Mouse (Mus musculus): Measurements from ENCODE around the gene Ctxn1. TPM values are rescaled to one million over a fixed set of nuclear protein-coding genes. Genes with fewer than 3 reads are reported as not detected.

Gene Ctxn1
- polyA plus RNA-seq, 1 experiment from 2014 or later = 210 TPM

DNA sequence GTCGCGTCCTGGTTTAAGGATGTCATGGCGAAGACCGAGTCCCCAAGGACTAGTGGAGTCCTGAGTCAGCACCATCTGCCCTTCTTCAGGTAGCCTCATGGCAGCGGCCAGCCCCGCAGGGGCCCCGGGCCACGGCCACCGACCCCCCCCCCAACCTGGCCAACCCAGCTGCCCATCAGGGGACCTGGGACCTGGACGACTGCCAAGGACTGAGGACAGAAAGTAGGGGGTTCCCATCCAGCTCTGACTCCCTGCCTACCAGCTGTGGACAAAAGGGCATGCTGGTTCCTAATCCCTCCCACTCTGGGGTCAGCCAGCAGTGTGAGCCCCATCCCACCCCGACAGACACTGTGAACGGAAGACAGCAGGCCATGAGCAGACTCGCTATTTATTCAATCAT lies 13.3 kb downstream of the Ctxn1 start:
- WGBS = 84% methylated on average over 13 of the region's 13 CpGs
- H3K27me3 ChIP-seq (ENCODE audit: control insufficient read depth, insufficient read depth, low read length) = no peaks in the 10 kb centered on the region
- H3K9ac ChIP-seq (replicated peaks; ENCODE audit: low read length) = no peak overlapping the region
- no peak overlapping the region for H3K4me2 ChIP-seq (ENCODE audit: low read length)
- ATAC-seq (ENCODE audit: low FRiP score, low TSS enrichment) = no peak
- H3K27ac ChIP-seq (replicated peaks; ENCODE audit: low read depth, low read length) = no peak overlapping the region
- DNase-seq = no peak
- no peaks in the 10 kb centered on the region for H3K4me1 ChIP-seq (ENCODE audit: control insufficient read depth, insufficient read depth, low read length)
- peaks cover 80% of the 10 kb centered on the region for H3K36me3 ChIP-seq (ENCODE audit: control insufficient read depth, insufficient read depth, low read length)
- no peaks in the 10 kb centered on the region for H3K9me3 ChIP-seq (ENCODE audit: control insufficient read depth, low read length)
- H3K4me3 ChIP-seq (replicated peaks; ENCODE audit: low read depth, low read length) = no peak overlapping the region

DNA sequence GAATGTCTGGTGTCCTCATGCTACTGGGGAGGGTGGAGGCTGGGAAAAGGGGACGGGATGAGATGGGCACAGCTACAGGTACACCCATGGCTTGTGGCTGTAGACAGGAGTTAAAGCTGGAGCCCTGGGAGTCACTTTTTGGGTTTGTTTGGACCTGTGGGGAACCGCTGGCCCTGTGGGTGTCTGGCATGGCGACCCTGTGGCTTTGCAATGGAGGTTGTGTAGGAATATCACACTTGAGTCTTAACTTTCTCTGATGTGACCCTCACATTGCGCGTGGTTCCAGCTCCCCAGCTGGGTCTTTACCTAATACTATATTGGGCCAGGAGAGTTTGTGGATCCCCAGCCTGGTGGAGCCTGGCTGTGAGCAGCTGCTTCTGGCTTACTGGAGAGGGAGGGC lies 14.0 kb downstream of the Ctxn1 start:
- no peak overlapping the region for H3K4me3 ChIP-seq (replicated peaks; ENCODE audit: low read depth, low read length)
- no peaks in the 10 kb centered on the region for H3K9me3 ChIP-seq (ENCODE audit: control insufficient read depth, low read length)
- DNase-seq = no peak
- H3K27ac ChIP-seq (replicated peaks; ENCODE audit: low read depth, low read length) = no peak overlapping the region
- H3K27me3 ChIP-seq (ENCODE audit: control insufficient read depth, insufficient read depth, low read length) = no peaks in the 10 kb centered on the region
- WGBS = 93% methylated on average over 5 of the region's 5 CpGs
- no peak overlapping the region for H3K9ac ChIP-seq (replicated peaks; ENCODE audit: low read length)
- H3K36me3 ChIP-seq (ENCODE audit: control insufficient read depth, insufficient read depth, low read length) = peaks cover 80% of the 10 kb centered on the region
- peaks cover 3% of the 10 kb centered on the region for H3K4me1 ChIP-seq (ENCODE audit: control insufficient read depth, insufficient read depth, low read length)
- no peak for ATAC-seq (ENCODE audit: low FRiP score, low TSS enrichment)
- H3K4me2 ChIP-seq (ENCODE audit: low read length) = no peak overlapping the region

DNA sequence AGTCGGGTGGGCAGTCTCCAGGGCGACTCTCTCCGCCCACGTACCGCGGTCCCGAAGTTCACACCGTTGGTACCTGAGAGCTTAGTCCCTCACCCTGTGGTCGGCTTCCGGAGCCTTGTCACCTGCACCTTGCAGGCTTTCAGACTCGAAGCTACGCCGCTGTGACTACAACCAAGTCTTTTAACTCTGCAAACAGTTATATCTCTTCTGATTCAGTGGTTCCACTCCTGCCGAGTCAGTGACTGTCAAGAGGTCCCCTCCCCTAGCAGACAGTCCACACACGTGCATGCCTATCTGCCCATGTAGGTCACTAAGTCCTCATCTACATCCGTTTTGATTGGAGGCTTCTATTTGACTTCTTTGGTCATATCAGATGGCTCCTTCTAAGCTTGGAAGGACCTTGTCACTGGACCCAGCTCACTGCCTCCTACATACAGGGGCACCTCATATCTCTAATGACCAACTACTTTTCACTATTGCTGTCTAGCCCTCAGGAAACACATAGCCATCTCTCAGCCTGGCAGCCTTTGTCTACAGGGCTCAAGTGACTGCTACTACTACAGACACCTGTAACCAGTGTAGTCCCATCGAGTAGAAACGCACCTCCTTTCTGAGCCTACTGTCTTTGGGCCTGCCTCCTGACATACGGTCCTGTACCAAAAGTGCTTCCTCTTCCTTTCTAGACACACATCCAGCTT lies 19.7 kb downstream of the Ctxn1 start:
- H3K9me3 ChIP-seq (ENCODE audit: control insufficient read depth, low read length) = no peaks in the 10 kb centered on the region
- peak; percentile 15 for ATAC-seq (ENCODE audit: low FRiP score, low TSS enrichment)
- H3K27me3 ChIP-seq (ENCODE audit: control insufficient read depth, insufficient read depth, low read length) = no peaks in the 10 kb centered on the region
- peak overlapping the region; percentile 70 for H3K4me3 ChIP-seq (replicated peaks; ENCODE audit: low read depth, low read length)
- H3K27ac ChIP-seq (replicated peaks; ENCODE audit: low read depth, low read length) = peak overlapping the region; percentile 93; the same call in 1 of the 2 replicates
- H3K4me1 ChIP-seq (ENCODE audit: control insufficient read depth, insufficient read depth, low read length) = peaks cover 18% of the 10 kb centered on the region
- WGBS = 15% methylated on average over 19 of the region's 19 CpGs
- H3K36me3 ChIP-seq (ENCODE audit: control insufficient read depth, insufficient read depth, low read length) = peaks cover 31% of the 10 kb centered on the region
- no peak for DNase-seq
- H3K9ac ChIP-seq (replicated peaks; ENCODE audit: low read length) = peak overlapping the region; percentile 75
- H3K4me2 ChIP-seq (ENCODE audit: low read length) = peak overlapping the region; percentile 95

DNA sequence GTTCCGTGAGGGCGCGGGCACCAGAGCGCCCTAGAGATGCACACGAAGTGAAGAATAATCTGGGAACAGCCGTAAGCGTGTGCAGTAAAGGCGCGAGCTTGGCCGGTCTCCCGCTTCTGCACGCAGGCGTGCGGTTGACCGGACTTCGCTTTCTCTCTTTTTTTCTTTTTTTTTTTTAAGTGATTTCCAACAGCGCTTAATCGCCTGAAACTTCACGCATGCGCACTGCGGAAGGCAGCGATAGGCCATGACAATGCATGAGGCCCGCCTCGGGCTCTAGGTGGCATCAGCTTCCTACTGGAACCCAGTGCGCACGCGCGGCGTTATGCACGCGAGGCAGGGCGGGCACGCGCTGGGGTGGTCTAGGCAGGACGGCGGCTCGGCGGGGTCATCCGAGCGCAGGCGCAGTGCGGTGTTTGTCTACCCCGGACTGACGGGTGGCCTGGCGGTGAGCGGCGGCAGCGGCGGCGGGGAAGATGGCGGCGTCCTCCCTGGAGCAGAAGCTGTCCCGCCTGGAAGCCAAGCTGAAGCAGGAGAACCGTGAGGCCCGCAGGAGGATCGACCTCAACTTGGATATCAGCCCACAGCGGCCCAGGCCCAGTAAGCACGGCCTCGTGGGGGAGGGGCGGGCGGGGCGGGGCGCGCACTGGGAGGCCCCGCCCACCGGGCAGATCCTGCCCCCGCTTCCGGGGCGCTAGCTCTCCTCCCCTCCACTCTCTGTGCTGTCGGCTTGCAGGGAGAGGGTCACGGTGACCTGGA lies 20.5 kb downstream of the Ctxn1 start, which contains the start of the genes Map2k7 and Gm49320:
Gene Map2k7 (plus strand): TSS at position 307 of the 759 bp plus-strand sequence.
Gene Gm49320 (plus strand): TSS at position 432 of the 759 bp plus-strand sequence.
- Histone ChIP-seq H3K4me1 (ENCODE audit: control insufficient read depth, insufficient read depth, low read length) (peaks cover 18% of the 10 kb centered on the region), H3K4me3 (replicated peaks; ENCODE audit: low read depth, low read length) (peak within 1 kb of the TSS; percentile 70), H3K9ac (replicated peaks; ENCODE audit: low read length) (peak within 1 kb of the TSS; percentile 75), H3K36me3 (ENCODE audit: control insufficient read depth, insufficient read depth, low read length) (peaks cover 24% of the 10 kb centered on the region), H3K27me3 (ENCODE audit: control insufficient read depth, insufficient read depth, low read length) (no peaks in the 10 kb centered on the region), H3K27ac (replicated peaks; ENCODE audit: low read depth, low read length) (peak within 1 kb of the TSS; percentile 93), H3K9me3 (ENCODE audit: control insufficient read depth, low read length) (no peaks in the 10 kb centered on the region), H3K4me2 (ENCODE audit: low read length) (peak within 1 kb of the TSS; percentile 95)
- peak; percentile 95 for ATAC-seq (ENCODE audit: low FRiP score, low TSS enrichment)
- WGBS = under 1% methylated on average over 71 of the region's 71 CpGs
- peak; percentile 100 for DNase-seq

DNA sequence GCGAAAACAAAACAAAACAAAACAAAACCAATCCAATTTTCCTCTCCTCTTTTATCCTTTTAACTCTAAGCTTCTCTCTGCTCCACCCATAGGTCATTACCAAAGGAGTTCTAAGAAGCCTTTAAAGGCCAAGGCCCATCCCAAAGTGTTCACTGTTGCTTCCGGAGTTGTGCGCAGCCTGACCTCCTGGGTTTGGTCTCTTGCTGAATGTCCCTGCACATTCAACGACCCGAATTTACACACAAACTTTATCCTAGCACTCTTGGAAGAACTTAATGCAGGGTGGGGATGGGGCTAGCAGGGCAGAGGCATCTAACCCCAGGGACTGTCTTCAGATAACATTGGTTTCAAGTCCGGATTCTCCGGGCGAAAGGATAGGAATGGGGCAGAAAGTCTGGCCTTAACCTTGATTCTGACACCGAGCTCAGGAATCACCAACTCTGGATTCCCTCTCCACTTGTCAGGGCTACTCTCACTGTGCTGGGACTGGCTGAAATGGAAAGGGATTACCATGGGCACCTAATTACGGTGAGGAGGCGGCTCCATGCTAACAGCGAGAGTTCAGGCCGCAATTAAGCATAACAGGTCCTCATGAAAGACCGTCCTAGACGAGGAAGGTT lies 21.1 kb downstream of the Ctxn1 start:
- H3K27me3 ChIP-seq (ENCODE audit: control insufficient read depth, insufficient read depth, low read length) = no peaks in the 10 kb centered on the region
- peaks cover 18% of the 10 kb centered on the region for H3K4me1 ChIP-seq (ENCODE audit: control insufficient read depth, insufficient read depth, low read length)
- H3K9ac ChIP-seq (replicated peaks; ENCODE audit: low read length) = peak overlapping the region; percentile 65
- H3K4me2 ChIP-seq (ENCODE audit: low read length) = peak overlapping the region; percentile 95
- DNase-seq (no peak), ATAC-seq (ENCODE audit: low FRiP score, low TSS enrichment) (no peak)
- H3K36me3 ChIP-seq (ENCODE audit: control insufficient read depth, insufficient read depth, low read length) = peaks cover 17% of the 10 kb centered on the region
- peak overlapping the region; percentile 70 for H3K4me3 ChIP-seq (replicated peaks; ENCODE audit: low read depth, low read length)
- WGBS = 20% methylated on average over 15 of the region's 15 CpGs
- H3K9me3 ChIP-seq (ENCODE audit: control insufficient read depth, low read length) = no peaks in the 10 kb centered on the region
- peak overlapping the region; percentile 93 for H3K27ac ChIP-seq (replicated peaks; ENCODE audit: low read depth, low read length)

DNA sequence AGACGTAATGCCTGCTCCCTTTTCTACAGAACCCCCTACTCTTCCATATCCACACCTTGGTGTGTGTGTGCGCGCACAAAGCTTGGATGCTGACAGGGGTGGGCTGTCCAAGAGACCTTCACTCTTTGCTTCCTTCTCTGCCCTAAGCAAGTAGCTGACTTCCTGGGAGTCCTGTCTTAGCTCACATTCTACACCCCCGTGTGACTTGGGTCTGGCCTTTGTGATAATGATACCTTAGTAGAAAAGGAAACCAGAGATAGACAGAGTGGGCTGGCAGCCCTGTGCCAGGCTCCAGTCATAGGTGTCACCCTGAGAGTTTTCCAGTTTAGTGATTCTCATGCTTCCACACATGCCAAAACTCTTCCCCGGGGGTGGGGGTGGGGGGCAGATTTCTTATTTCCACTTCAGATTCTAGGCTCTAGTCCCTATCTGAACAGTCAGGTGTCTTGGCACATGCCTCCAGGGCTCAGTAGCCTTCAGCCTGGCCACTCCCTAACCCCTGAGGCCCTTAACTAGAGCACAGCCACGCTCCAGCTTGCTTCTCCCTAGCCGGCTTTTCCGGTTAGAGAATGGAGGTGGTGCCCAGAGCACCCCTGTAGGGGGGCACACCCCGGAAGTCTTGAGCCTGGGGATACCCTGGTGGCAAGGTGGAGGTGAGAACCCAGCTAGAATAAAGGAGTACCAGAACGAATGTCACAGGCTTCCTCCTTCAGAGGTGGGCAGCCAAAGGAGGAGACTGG lies 28.3 kb downstream of the Ctxn1 start:
- DNase-seq (no peak), ATAC-seq (ENCODE audit: low FRiP score, low TSS enrichment) (no peak)
- 67% methylated on average over 10 of the region's 10 CpGs for WGBS
- Histone ChIP-seq H3K9me3 (ENCODE audit: control insufficient read depth, low read length) (no peaks in the 10 kb centered on the region), H3K9ac (replicated peaks; ENCODE audit: low read length) (no peak overlapping the region), H3K4me1 (ENCODE audit: control insufficient read depth, insufficient read depth, low read length) (peaks cover 4% of the 10 kb centered on the region; the same call in 1 of the 2 replicates), H3K27me3 (ENCODE audit: control insufficient read depth, insufficient read depth, low read length) (peaks cover 10% of the 10 kb centered on the region; the same call in 1 of the 2 replicates), H3K4me2 (ENCODE audit: low read length) (no peak overlapping the region), H3K36me3 (ENCODE audit: control insufficient read depth, insufficient read depth, low read length) (no peaks in the 10 kb centered on the region), H3K27ac (replicated peaks; ENCODE audit: low read depth, low read length) (no peak overlapping the region), H3K4me3 (replicated peaks; ENCODE audit: low read depth, low read length) (no peak overlapping the region)

DNA sequence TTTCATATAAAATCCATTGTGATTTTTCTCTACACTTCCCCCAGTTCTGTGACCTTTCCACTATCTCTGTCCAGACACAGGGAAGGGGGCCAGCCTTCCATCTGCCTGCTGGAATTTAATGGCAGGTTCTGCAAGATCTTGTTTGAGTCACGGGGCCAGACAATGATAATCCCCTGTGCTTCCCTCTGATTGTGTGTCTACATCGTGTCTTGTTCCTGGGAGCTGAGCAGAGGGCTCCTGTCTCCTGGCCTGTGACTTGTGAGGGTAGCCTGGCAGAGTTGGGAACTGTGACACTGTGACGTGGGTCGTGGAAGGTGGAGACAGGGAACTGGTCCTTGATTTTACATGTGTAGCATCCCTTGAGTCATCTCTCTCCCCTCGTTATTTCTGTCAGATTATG lies 29.3 kb downstream of the Ctxn1 start:
- H3K27ac ChIP-seq (replicated peaks; ENCODE audit: low read depth, low read length) = no peak overlapping the region
- no peak overlapping the region for H3K9ac ChIP-seq (replicated peaks; ENCODE audit: low read length)
- no peaks in the 10 kb centered on the region for H3K36me3 ChIP-seq (ENCODE audit: control insufficient read depth, insufficient read depth, low read length)
- 70% methylated on average over 5 of the region's 5 CpGs for WGBS
- H3K4me1 ChIP-seq (ENCODE audit: control insufficient read depth, insufficient read depth, low read length) = peaks cover 4% of the 10 kb centered on the region; the same call in 1 of the 2 replicates
- no peak for ATAC-seq (ENCODE audit: low FRiP score, low TSS enrichment)
- peaks cover 10% of the 10 kb centered on the region; the same call in 1 of the 2 replicates for H3K27me3 ChIP-seq (ENCODE audit: control insufficient read depth, insufficient read depth, low read length)
- no peak overlapping the region for H3K4me3 ChIP-seq (replicated peaks; ENCODE audit: low read depth, low read length)
- H3K9me3 ChIP-seq (ENCODE audit: control insufficient read depth, low read length) = no peaks in the 10 kb centered on the region
- no peak for DNase-seq
- no peak overlapping the region for H3K4me2 ChIP-seq (ENCODE audit: low read length)

DNA sequence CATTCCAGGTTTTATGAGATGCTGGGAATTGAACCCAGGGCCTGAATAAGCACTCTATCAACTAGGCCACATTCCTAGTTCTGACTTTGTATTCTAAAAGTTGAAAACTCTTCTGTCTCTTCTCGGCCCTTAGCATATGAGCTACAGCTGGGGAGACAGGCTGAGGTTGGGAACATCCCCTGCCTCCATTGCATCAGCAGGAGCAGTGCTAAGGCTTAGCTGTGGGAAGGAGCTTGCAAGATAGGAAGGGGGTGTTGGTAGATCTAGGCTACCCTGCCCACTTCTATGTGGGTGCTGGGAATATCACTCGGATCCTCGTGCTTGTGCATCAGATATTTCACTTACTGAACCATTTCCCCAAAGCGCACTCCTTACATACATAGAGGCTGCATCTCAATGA lies 31.2 kb downstream of the Ctxn1 start:
- DNase-seq (no peak), ATAC-seq (ENCODE audit: low FRiP score, low TSS enrichment) (no peak)
- peaks cover 4% of the 10 kb centered on the region; the same call in 1 of the 2 replicates for H3K4me1 ChIP-seq (ENCODE audit: control insufficient read depth, insufficient read depth, low read length)
- no peaks in the 10 kb centered on the region for H3K9me3 ChIP-seq (ENCODE audit: control insufficient read depth, low read length)
- no peak overlapping the region for H3K4me2 ChIP-seq (ENCODE audit: low read length)
- 93% methylated on average over 4 of the region's 4 CpGs for WGBS
- no peak overlapping the region for H3K9ac ChIP-seq (replicated peaks; ENCODE audit: low read length)
- H3K27ac ChIP-seq (replicated peaks; ENCODE audit: low read depth, low read length) = no peak overlapping the region
- H3K4me3 ChIP-seq (replicated peaks; ENCODE audit: low read depth, low read length) = no peak overlapping the region
- H3K36me3 ChIP-seq (ENCODE audit: control insufficient read depth, insufficient read depth, low read length) = no peaks in the 10 kb centered on the region
- H3K27me3 ChIP-seq (ENCODE audit: control insufficient read depth, insufficient read depth, low read length) = peaks cover 10% of the 10 kb centered on the region; the same call in 1 of the 2 replicates

Measured in midbrain, embryonic 14.5 days (tissue).